Mouse (Mus musculus) gastrocnemius, postnatal 25 days (tissue): ENCODE results near the gene Naa16. TPM values are rescaled to one million over a fixed set of nuclear protein-coding genes. Genes with fewer than 3 reads are reported as not detected.
"Not testable (repeated sequence)": the region's sequence is repeated elsewhere in the genome, so short reads cannot be mapped to it uniquely, and the experiment has no call there.

Source experiments
- DNase-seq: peaks from one replicate; pipeline ENCODE4 v3.0.0; 2022
- long read RNA-seq, 2 experiments: library from polyadenylated mRNA; stranded (forward); transcript quantifications; one replicate each; pipeline ENCODE4 v2.0.0; 2021
- total RNA-seq, 2 experiments: library from RNA; stranded (reverse); gene quantifications; 1 replicate in 1 of 2; 2 replicates in 1 of 2; pipeline ENCODE4 v1.2.3; 2021

Naa16 gene
- total RNA-seq: 10 to 100 TPM; 16.3 to 19.3 TPM
- long read RNA-seq, experiment 1, full-length matches to known transcripts: 1 of 6 reads
- long read RNA-seq, experiment 1, partial matches to known transcripts: 1 of 6 reads
- long read RNA-seq, experiment 1, other reads (novel, unspliced or antisense): 4 of 6 reads
- long read RNA-seq, experiment 2, full-length matches to known transcripts: 5 of 6 reads
- long read RNA-seq, experiment 2, partial matches to known transcripts: 0 of 6 reads
- long read RNA-seq, experiment 2, other reads (novel, unspliced or antisense): 1 of 6 reads

- DNase-seq: peak; percentile 95
Measured at GRCm38 (mm10) chr14:79390265-79390926, at the start of gene Naa16. Gene Naa16, minus strand, starts transcription at chr14:79390778.

DNA sequence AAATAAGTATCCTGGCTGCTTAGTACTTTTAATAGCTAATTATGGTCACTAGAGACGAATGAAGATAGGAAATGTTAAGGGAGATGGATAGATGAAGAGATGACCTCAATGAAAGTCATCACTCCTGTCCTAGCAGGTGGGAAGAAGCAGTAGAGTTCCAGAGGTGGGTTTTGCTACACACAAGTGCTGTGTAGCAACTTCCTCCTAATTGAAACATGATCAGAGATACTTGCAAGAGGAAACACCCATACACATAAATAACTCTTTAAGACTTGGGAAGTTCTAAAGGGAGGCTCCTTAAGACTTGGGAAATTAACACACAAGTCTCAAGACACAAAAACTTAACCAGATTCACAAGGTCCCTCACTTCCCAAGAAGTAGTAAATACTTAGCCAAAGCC is 43.5 kb upstream of the Naa16 start:
- no peak for DNase-seq

DNA sequence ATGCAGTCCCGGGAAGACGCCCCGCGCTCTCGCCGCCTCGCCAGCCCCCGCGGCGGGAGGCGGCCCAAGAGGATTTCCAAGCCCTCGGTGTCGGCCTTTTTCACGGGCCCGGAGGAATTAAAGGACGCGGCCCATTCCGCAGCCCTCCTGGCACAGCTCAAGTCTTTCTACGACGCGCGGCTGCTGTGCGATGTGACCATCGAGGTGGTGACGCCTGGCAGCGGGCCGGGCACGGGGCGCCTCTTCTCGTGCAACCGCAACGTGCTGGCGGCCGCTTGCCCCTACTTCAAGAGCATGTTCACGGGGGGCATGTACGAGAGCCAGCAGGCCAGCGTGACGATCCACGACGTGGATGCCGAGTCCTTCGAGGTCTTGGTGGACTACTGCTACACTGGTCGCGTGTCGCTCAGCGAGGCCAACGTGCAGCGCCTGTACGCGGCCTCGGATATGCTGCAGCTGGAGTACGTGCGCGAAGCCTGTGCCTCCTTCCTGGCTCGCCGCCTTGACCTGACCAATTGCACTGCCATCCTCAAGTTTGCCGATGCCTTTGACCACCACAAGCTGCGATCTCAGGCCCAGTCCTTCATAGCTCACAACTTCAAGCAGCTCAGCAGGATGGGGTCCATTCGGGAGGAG is 36.3 kb upstream of the Naa16 start:
- not testable (repeated sequence) for DNase-seq

DNA sequence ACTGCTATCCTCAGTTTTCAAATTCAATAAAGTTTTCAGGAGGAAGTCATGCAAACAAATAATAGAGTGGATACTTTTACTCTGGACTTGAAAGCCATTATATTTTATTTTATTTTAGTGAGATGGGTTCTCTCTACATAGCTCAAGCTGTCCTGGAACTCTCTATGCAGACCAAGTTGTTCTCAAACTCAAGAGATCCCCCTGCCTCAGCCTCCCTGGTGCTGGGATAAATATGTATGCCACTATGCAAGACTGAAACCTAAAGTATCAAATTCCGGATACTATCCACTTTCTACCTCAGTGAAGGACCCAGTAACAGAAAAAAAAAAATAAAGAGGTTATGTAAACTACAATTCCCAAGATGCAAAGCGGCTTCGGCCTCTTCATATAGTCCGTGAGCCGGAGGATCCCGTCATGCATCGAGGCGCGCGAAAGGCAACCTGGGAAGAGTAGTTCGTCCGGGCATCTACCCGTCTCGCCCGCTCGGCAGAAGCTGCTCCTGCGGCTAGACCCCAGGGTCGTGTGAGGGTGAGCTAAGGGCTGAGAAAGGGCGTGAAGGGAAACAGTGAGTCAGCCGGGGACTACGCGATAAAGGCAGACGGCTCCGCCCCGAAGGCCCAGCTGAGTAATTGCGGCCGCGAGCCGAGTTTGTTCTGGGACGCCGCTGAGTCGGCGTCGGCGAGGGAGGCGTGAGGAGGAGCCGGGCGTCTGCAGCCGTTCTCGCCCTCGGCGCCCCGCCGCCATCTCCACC is 35.6 kb upstream of the Naa16 start, which contains the start of gene Kbtbd7:
Gene Kbtbd7 (plus strand): TSS at position 533 of the 751 bp plus-strand sequence.
- DNase-seq: peak; percentile 93

- DNase-seq: no peak
Measured at GRCm38 (mm10) chr14:79420083-79420685, 29.6 kb upstream of the Naa16 start.

DNA sequence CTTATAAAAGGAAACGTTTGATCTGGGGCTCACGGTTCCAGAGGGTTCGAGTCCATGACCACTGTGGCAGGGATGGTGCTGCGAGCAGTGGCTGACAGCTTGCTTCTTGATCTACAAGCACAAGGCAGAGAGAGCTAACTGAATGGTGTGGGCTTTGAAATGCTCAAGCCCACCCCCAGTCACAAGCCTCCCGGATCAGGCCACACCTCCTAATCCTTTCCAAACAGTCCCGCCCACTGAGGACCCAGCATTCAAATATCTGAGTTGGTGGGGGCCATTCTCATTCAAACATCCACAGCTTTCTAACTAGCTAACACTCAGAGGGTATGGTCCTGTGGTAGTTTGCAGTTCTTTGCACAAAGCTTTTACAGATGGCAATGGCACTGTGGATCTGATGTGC is 22.5 kb upstream of the Naa16 start:
- DNase-seq: no peak

DNA sequence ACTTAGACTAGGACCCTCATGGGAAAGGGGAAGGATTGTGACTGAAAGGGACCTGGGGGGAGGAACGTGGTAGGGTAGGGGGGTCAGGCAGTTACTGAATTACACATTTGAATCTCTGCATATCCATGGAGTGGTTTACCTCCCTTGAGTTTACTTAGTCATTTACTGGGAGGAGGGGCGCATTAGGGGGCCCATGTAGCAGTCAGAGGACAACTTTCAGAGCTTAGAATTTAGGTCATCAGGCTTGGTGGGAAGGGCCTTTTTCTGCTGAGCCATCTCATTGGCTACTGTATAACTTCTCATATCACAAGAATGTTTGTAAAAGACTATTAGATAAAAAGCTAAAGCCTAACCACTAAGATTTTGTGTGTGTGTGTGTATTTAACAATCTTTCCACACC is 20.1 kb upstream of the Naa16 start:
- no peak for DNase-seq

DNA sequence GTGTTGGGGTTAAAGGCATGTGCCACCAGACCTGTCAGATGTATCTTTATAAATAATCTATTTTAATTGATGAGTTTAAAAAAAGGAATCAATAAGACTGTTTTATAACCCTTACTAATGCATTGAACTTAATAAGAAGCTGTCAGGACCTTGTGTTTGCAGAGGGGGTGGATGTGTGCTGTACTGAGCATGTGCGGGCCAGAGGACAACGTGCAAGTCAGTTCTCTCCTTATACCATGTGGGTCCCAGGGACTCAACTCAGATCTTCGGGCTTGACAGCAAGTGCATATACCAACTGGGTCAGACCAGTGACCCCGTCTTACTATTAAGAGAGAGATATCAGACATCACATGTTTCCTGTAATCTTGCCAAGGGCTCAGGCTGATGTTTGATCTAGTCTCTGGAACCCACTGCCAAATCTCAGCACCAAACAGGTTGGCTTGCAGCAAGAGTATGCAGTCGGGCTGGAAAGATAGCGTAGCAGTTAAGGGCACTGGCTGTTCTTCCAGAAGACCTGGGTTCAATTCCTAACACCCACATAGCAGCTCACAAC is 18.8 kb upstream of the Naa16 start:
- DNase-seq: no peak

- no peak for DNase-seq
Measured at GRCm38 (mm10) chr14:79407641-79408040, 17.1 kb upstream of the Naa16 start.

- DNase-seq: peak; percentile 42
Measured at GRCm38 (mm10) chr14:79397321-79398122, 6.9 kb upstream of the Naa16 start, which contains the start of gene Mtrf1. Gene Mtrf1, plus strand, starts transcription at chr14:79397772.

GRCm38 (mm10) chr14:79394564-79394963 is 4.0 kb upstream of the Naa16 start:
- no peak for DNase-seq

- DNase-seq: no peak
Measured at GRCm38 (mm10) chr14:79393289-79393688, 2.7 kb upstream of the Naa16 start.

GRCm38 (mm10) chr14:79389438-79390264 is 927 bp downstream of the Naa16 start:
- DNase-seq: peak; percentile 22

DNA sequence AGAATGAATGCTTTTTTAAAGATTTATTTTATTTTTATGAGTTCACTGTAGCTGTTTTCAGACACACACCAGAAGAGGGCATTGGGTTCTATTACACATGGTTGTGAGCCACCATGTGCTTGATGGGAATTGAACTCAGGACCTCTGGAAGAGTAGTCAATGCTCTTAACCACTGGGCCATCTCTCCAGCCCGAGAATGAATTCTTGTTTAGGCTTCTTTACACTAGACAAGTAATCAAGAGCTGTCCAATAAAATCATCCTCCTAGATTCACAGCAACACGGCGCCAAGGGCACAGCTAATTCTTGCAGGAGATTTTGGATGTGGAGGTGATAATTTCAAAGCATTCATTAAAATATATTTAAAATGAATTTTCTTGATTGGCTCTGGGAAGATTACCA is 2.3 kb downstream of the Naa16 start:
- no peak for DNase-seq

DNA sequence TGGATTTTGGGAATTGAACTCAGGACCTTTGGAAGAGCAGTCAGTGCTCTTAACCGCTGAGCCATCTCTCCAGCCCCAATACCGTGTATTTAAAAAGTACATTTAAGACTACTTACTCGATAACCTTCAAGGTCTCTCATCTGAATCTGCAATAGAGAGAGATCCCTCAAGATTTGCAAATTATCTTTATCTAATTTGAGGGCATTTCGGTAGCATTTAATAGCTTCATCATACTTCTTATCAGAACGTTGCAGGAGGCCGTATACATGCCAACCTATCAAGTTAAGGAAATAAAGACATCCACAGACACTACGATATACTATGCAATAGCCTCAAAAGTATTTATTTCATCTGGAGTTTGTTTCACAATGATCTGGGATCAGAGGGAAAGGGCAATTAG is 7.5 kb downstream of the Naa16 start:
- DNase-seq: no peak

DNA sequence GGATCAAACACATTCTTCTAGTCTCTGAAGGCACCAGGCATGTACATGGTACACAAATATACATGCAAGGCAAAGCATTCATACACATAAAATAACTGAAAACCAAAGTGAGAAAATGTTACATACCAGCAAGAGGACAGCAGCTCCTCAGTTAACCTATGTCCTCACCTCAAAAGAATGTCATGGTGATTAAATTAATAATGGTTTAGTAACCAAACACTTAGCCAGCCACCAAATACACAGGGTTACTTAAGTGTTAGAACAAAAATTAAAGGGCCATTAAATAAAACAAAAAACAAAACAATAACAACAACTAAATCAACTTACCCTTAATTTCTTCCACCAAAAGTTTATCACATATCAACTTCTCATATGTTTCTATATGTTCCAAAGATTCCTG is 13.5 kb downstream of the Naa16 start:
- no peak for DNase-seq

GRCm38 (mm10) chr14:79358055-79358454 is 32.5 kb downstream of the Naa16 start:
- DNase-seq: no peak

- DNase-seq: no peak
Measured at GRCm38 (mm10) chr14:79346384-79346783, 44.2 kb downstream of the Naa16 start.

GRCm38 (mm10) chr14:79335613-79336012 is 55.0 kb downstream of the Naa16 start:
- no peak for DNase-seq

GRCm38 (mm10) chr14:79331936-79332335 is 58.6 kb downstream of the Naa16 start:
- DNase-seq: no peak
